Mouse (Mus musculus): ENCODE data around the gene Col26a1.

Col26a1 gene

DNA sequence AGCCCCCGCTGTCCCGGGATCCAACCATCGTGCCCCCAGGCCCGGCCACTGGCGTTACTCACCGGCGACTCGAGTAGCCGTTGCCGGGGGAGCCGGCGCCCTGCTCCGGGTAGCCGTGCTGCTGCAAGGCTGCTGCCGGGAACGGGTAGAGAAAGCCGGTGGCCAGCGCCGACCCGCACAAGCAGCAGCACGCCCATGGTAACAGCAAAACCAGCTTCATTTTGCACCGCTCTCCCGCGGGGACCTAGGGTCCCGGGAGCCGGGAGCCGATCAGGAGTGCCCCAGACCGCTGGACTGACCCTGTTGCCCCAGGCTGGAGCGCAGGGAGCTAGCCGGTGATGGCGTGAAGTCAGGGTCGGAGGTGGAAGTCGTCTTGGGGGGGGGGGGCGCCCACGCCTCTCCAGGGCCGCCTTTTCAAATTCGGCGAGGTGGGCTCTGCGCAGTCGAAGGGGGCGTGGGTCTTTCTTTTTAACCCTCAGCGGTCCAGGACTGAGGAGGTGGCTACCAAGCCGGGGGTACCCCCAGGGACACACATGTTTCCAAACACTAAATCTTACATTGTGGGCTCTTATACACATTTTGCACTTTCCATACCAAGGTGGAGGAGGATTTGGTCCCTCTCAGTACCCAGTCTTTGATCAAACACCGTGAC lies at the start of gene Col26a1:
Gene Col26a1, minus strand, starts transcription at position 422 of the 652 bp plus-strand sequence.
- DNase-seq = no peak

DNA sequence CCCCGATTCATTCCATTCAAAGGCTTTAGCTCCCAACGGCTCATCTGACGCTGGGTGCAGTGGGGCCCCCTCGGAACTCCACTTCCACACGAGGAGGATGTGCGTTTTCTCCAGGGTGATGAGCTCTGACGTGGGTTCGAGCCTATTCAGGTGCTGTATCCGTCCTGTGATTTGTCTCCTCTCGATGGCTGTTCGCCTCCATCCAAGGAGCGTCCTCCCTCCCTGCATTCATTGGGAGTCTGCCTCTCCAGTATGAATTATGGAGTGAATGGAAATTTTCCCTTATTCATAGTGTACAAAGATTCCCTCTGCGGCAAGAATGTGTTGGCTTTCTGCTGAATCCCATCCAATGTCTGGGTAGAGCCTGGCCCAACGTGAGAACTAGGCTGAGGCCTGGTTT lies 48.9 kb upstream of the Col26a1 start:
- DNase-seq = peak; percentile 2

DNA sequence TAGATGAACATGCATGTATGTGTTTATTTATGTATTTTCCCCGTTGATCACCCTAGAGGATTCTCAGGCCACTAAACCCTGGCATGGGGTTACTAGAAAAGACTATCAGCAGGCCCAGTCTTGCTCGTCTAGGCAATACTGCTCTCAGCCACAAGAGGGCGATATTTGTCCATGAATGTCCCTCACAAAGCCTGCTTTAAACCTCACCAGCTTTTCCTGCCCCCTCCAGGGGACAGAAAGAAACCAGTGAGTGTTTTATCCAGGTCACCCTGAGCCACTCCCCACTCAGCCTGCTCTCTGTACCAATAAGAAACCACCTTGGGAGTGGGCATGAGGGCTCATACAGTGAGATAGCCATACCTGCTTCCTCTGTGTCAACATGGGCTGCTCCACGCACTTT lies 46.1 kb upstream of the Col26a1 start:
- peak; percentile 64 for DNase-seq

DNA sequence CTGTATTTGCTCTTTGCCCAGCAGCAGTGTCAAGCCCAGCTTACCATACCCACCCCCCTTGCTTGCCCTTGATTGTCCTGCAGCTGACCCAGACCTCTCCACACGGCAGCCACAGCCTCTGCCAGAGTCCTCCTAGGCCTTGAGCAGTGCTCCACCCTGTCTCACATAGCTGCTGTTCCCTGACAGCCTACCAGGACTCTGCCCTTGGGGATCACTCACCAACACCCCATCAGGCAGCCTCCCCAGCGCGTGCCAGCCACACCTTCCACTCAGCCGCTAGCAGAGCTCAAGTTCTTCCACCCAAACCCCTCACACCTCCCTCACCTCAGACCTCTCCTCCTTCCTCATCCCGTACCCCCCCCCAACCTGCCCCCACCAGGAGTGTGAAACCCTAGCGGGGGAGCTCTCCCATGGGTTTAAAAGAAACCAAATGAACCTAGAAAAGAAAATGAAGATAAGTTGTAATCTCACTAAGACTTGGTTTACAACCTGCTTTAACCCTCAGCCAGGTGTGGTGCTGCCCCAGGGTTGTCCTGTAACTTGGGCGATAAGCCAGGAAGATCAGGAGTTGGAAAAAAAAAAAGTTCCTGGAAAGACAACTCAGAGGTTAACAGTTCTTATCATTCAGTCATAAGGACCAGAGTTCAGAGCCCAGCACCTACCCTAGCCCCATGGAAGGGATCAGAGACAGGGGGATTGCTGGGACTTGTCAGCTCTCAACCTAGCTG lies 40.9 kb upstream of the Col26a1 start:
- DNase-seq = no peak

DNA sequence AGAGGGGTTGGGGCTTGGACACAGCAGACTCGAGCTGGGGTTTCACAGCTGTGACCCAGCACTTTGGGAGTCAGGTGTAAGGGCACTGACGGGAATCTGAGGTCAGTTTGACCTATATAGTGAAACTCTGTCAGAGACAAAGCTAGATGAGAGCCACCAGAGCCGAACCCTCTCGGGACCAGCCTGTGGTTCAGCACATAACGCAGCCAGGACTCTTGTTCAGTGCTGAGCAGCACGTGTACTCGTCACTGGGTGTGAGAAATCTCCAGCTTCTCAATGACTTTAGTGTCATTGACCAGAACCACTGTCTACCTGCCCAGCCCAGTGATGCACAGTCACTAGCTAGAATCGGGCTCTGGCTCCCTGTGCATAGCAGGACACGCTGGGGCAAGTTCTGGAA lies 39.8 kb upstream of the Col26a1 start:
- DNase-seq = no peak

DNA sequence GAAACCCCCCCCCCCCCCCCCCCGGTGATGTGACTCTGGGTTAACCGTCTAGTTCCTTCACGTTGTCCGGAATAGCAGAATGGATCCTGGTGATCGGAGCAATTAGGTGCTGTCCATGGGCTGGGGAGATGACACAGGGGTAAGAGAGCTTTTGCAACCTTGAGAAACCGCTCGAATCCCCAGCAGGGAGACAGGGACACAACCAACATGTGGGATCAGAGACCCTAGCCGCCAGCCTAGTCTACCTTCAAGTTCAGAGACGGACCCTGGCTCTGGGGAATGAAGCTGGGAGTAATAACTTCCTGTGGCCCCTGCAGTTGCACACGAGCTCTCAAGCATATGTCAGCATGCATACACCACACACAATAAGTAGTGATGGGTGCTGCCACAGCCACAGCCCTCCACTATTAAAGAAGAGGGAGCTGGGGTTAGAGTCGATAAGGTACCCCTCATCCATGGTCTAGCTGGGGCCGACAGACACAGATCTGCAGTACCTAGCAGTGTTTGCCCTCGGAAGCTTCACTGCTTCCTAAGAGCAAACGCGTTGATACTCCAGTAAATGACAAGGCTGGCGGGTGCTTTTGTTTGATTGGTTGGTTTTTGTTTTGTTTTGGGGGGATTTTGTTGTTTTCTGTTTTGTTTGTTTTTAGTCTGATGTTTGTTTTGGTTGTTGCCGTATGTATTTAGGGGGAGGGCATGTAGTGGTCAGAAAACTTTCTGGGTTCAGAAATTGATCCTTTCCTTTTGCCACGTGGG lies 36.7 kb upstream of the Col26a1 start:
- DNase-seq = peak; percentile 43

DNA sequence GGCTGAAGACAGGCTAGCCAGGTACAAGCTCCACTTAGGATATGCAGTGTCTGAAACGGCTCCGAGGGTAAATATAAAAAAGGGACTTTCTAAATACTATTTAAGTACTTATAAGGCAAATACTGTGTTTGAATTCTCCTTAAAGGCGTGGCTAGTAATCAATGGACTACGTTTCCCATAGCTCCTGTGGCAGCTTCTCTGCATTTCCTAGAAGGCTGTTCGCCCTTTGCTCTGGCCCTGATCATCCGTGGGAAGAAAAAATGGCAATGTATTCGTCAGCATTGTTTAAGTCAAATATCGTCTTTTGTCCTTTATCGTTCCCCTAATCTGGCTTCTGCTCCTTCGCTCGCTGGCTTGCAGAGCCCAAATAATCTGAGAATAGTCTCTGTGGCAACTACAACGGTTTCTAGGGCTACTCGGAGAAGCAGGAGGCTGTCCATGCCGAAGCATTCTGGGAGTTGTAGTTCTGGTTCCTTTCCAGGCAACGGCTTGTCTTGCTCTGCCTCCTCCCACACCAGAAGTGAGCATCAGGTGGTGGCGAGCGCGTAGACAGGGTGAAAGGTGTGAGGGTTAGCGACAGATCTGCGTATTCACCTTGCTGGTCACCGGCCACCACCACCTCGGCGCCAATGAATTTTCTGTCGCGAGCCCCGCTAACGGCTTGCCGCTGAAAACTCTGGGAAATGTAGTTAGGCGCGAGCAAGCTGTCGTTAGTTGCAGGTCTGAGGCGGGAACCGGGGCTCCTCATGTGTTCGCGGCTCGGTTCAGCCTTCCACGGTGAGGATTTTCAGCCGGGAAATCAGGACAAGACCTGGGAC lies 35.9 kb upstream of the Col26a1 start:
- peak; percentile 87 for DNase-seq

DNA sequence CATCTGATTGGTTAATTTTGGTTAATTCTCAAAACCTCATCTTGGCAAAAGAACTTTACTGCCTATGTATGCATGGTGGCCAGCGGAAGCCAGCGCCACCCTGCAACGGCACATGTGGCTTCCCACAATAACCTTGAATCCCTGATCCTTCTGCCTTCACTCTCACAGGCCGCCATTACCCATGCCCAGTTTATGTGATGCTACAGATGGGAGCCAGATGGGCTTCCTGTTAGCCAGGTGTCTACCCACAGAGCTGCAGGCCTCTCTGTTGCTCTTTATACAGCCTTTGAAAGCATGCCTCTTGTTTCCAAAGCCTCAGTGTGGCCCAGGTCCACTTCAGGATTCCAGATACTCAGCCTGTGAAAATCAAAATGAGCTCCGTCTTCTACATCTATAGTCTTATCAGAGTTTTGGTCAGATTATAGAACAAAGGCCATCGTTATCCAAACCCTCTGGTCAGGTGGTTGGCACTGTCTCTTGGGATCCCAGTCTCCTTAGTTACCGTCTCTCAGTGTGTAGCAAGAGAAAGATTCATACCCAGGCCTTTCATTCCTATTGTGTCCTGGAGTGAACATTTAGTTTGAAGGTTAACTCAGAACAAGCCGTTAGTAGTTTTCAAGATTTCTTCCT lies 34.7 kb upstream of the Col26a1 start:
- DNase-seq = no peak

DNA sequence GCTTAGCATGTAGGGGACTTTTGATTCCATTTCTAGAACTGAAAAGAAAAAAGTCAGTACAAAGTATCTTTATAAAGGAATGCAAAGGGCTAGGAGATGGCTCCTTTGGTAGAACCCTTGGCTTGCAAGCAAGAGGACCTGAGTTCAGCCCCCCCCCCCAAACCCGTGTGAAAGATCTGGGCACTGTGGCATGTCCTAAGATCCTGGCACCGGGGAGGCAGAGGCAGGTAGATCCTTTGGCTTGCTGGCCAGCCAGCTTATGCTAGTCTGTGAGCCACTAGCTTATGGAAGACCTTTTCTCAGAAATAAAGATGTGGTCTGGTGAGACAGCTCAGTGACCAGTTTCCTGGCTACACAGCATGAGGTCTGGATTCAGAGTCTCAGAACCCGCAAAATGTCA lies 31.2 kb upstream of the Col26a1 start:
- no peak for DNase-seq

DNA sequence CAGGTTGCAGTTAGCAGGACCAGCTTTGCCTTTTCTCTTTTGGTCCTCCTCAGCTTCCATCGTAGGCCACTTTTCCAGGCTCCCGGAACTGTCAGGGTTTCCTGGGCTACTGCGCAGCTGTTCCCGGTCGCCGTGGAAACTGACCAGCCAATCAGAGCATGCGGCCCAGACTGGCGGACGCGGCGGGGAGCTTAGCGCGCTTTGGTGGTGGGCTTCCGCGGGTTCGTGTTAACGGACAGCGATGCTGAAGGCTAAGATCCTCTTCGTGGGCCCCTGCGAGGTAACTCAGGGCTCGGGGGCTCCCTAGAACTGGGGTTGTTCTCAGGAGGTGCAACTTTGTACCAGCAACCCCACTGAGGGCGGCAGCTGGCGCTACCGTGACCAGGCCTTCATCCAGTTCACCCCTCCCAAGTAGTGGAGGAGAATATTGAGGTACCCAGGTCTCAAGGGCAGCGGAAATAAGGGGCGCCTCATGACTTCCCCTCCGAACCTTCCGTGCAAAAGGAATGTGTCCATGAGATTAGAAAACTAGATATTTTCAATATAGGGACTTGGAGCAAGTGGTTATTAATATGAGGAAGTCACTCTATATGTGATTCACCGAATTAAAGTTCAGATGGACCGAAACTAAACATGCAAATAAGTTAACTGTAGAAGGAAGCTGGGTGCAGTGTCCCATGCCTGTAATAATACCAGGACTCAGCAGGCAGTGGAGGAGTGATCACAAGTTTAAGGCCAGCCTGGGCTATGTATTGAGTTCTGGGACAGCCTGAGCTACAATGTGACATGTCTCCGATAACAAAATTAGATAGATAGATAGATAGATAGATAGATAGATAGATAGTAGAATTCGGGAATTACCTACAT lies 25.2 kb upstream of the Col26a1 start, which contains the start of gene Ift22:
Gene Ift22, plus strand, starts transcription at position 160 of the 867 bp plus-strand sequence.
- peak; percentile 93 for DNase-seq

DNA sequence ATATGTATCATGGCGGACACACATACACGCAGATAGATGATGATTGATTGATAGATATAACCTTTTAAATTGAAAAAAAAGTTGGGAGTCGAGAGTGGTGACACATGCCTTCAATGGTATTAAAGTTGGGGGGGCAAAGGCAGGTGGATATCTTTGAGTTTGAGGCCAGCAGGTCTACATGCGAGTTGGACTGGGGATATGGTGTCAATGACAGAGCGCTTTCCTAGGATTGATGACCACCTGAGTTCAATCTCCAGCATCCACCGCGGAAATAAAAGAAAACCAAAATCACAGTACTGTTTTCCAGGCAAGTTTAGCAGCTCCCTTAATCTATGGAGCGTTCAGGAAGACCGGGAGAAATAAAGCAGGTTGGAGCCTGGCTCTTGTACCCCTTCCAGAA lies 24.6 kb upstream of the Col26a1 start:
- no peak for DNase-seq

DNA sequence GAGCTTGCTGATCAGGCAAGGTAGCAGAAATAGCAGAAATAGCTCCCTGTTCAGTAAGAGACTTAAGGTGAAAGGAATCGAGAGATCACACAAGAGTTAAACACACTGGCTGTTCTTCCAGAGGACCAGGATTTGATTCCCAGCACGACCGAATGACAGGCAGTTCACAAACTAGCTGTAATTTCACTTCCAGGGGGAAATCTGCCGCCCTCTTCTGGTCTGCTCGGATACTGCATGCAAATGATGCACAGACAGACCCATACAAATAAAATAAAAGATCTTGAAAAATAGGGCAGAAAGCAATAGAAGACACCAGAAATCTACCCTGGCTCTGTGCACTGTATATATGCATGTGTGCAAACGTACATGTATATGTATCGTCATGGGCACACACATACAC lies 22.6 kb upstream of the Col26a1 start:
- DNase-seq = no peak

DNA sequence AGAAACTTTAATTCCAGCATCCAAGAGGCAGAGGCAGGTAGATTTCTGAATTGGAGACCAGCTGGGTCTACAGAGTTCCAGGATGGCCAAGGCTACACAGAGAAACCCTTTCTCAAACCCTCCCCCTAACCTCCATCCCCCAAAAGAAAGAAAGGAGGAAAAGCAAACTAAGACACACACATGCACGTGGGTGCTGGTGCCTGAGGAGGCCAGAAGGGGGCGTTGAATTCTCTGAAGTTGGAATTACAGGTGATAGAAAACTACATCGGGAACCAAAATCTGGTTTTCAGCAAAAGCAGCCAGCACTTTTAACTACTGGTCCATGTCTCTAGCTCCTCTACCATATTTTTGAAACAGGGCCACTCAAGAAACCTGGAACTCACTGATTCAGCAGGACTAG lies 21.6 kb upstream of the Col26a1 start:
- DNase-seq = no peak

DNA sequence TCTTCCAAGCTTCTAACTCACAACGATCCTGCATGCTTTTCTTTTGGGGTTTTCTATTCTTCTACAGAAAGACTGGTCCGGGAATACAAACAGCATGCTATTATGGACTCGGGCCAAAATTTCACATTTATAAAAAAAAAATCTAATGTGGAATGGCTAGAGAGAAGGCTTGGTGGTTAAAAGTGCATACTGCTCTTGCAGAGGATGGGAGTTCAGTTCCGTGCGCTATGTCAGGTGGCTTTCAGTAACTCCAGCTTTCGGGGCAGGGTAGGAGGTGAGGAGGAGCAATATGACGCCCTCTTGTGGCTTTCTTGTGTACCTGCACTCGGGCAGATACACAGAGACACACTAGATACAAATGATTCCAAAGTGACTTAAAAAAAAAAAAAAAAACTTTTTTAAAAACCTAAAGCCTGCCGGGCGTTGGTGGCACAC lies 12.5 kb upstream of the Col26a1 start:
- no peak for DNase-seq

DNA sequence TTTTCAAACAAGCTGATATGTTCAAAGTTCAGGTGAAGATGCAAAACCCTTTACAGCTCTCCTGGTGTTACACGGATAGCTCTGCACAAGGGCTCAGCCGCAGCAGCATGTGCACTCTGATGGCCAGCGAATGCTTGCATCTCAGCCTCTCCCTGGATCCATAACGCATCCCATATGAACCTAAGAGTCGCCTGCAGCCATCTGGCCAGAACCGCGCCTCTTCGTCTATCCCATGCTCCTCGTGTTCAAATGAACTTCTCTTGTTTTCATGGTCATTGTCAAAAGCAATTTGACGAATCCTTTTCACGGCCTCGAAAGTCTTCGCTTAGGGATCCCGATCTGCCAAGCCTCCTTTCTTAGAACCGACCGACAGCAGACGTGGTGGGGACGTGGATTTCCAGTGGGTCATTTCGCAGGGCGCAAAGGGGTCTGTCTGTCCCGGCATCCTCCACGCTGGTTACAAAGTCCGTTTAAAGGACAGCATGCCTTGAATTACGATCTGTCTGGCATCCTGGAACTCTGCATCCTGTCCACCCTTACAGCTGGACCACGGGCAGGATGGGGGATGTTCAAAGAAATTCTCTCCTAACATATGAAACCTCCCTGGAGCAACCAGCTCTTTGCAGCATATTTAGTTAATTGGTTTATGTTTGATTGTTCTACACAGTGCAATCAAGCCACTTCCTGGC lies 12.0 kb upstream of the Col26a1 start:
- no peak for DNase-seq

DNA sequence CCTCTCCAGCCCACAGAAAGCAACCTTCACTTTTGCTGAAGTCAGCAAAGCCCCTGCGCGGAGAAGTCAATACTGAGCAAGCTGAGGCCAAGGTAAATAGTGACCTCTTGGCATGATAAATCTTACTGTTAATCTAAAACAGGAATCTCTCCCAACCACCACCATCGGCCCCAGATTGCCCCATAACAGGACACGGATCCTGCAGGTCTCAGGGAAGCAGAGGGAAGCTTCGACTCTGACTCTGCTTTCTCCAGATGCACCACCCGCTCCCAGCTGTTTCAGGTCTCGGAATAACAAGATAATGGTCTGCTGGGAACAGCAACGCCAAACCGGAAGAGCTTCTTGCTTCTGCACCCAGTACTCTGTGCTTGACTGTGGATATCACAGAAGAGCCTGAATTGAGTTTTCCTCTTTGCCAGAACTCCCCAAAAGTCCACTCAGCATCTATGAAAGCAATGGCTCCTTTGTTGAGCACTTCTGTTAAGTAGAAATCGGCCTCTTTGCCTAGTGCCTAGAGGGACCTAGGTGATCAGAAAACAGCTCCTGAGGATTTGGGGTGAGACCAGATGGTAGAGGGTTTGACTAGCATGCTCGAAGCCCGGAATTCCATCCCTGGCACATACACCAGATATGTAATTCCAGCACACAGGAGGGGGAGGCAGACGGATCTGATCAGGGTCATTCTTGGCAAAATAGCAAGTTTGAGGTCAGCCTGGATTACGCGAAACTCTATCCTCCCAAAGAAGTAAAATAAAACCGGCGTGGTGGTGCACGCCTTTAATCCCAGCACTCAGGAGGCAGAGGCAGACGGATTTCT lies 5.7 kb upstream of the Col26a1 start:
- no peak for DNase-seq

DNA sequence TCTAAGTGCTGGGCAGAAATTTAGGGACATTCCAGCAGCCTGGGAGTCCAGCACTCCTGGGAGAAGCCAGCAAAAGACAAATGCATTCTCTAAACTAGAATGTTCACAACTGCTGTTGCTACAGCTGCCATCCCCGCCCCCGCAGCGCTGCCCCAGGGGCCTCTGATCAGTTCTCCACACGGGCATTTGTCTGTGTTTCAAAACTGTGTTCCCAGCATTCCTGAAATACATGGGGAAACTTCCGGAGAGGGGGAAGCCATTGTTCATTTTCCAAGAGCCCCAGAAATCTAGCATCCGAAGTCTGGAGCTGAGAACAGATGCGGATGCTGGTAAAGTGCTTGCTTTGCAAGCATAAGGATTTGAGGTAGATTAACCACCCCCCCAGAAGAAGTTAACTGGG lies 3.9 kb upstream of the Col26a1 start:
- DNase-seq = no peak

DNA sequence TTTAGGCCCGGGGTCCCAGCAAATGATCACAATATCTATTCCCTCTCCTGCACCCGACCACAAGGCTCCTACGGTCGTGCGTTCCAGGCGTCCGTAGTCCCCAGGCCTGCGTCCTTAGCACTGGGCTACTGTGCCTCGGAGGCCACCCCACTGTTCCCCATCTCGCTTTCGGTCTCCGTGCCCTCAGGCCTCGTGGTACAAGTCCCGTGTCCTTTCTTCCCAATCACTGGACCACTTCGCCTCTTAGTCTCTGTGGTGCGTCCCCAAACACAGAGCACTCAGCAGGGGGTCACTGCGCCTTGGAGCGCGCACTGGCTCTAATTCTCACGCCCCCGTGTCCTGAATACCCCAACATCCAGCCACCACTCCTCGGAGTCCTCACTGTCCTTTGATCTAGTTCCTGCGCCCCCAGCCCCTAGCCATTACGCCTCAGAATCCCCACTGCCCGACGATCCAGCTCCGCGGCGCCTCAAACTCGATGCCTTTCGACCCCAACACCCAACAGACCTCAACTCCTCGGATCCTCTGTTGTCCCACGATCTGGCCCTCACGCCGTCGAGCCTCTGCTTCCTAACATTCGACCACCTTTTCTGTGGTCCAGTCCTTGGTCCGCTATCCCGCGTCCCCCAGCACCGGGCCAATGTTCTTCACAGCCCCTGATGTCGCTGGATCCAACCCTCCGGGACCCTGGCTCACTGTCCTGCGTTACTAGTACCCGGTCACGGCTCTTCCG lies 788 bp downstream of the Col26a1 start:
- DNase-seq = no peak

DNA sequence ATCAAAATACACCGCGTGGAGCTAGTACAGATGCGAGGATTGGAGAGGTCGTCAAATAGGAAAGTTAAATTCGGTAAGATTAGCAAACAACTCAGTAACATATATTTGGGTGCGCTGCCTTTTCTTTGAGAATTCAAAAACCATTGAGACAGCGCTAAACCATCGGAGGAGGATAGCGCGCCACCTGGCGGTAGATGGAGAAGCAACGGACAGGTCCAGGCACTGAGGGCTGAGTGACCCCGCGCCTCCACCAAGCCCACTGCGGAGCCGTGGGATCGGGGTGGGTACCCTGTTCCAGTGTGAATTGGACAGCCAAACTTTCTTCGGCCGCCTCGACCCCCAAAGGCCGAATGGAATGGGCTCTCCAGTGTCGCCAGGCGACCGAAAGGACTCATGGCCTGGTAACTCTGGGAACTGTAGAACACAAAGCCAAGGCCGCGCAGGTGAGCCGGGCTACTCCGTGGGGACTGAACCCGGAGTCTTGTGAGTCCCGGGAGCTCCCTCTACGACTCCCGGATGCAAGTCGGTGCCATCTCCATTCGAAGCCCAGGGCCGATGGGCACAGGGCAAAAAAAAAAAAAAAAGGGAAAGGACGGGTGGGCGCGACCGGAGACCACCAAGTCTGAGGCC lies 1.5 kb downstream of the Col26a1 start:
- peak; percentile 21 for DNase-seq
